Mouse (Mus musculus) small intestine, adult 2 months (tissue): ENCODE data around the gene Camk2n1.

Experiments
- CTCF ChIP-seq: fragments of 200-500 bp; IDR thresholded peaks from 2 replicates; pipeline ENCODE4 v1.5.1; 2012; ENCODE audit warnings: low read depth, mild to moderate bottlenecking, control low read depth, inconsistent platforms, low read length, moderate library complexity, mixed read lengths; ENCODE audit not compliant: insufficient replicate concordance, insufficient read length; ENCODE audit errors: extremely low read depth
- POLR2A ChIP-seq: fragments of 200-500 bp; IDR thresholded peaks from 2 replicates; pipeline ENCODE4 v1.6.1; 2012; ENCODE audit warnings: low read depth, mild to moderate bottlenecking, control low read depth, inconsistent platforms, low read length, moderate library complexity

GRCm38 (mm10) chr4:138457091-138457490, 3.0 kb downstream of the Camk2n1 start:
- TF ChIP-seq POLR2A (no peak), CTCF (no peak)
